Mouse (Mus musculus): ENCODE measurements around the gene Nfu1.

The Nfu1 gene

GRCm38 (mm10) chr6:87072759-87073158, 63.7 kb downstream of the Nfu1 start:
- DNase-seq (ENCODE audit: low read depth, low spot score), result no peak

- DNase-seq (ENCODE audit: low read depth, low spot score), result no peak
Measured at GRCm38 (mm10) chr6:87075092-87075685, 66.2 kb downstream of the Nfu1 start.
